ENCODE assay signal across 8 mouse cellular contexts in the genomic region with DNA sequence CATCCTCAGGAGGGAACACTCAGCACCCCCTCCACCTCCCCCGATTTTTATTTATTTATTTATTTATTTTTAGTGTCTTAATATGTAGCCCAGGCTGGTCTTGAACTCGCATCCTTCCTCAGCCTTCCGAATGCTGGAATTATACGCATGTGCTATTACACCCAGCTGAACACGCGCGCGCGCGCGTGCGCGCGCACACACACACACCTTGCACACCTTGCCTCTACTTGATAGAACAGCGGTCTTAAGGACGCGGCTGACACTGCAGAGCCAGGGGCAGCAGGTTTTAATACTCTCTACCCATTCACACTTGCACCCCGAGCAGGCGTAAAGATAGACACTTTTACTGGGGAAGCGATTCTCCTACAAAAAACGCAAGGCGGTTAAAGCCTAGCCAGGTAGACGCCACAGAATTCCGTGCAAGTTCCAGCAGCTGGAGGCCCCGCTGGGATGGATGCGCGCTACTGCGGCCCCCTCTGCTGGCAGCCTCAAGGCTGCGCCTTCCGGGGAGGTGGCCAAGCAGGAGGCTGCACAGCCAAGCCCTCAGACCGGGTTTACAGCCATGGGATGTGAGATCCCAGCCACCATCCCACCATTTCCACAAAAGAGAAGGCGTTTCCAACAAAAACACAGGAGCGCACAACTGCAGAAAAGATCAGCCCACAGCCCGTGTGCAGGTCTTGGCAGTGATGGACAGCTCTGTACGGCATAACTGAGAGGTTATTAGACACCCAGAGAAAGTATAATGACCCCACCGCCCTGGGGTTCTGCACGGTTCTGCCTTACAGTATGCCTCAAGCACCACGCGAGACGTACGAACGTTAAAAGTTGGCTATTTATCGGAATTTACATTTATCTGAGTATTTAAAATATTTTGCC.
DNase-seq lines count a peak whose midpoint lies in the region; ATAC-seq lines count a peak whose summit lies in the region.

No protein-coding gene starts in this region.

- peak; percentile 66; the same call in 1 of the 2 replicates for ATAC-seq in forebrain, embryonic 11.5 days (replicated peaks; ENCODE audit: low FRiP score)

- H3K4me2 ChIP-seq in forebrain, embryonic 11.5 days (ENCODE audit: low read depth, low read length, severe bottlenecking): peak overlapping the region; percentile 35; the same call in 1 of the 2 replicates

- peaks cover 4% of the 10 kb centered on the region; the same call in 1 of the 2 replicates for H3K4me1 ChIP-seq in forebrain, embryonic 11.5 days (replicated peaks; ENCODE audit: control insufficient read depth, insufficient read depth, low read length)

- H3K27me3 ChIP-seq in forebrain, embryonic 11.5 days (ENCODE audit: control insufficient read depth, insufficient read depth, low read length): peaks cover 6% of the 10 kb centered on the region

- no peak overlapping the region for H3K4me3 ChIP-seq in forebrain, embryonic 11.5 days (ENCODE audit: low read depth, low read length)

- intact Hi-C loops in heart, postnatal 36 days (cut with DNase I): loop anchor here (2.0 kb wide), 1 partner anchor 348 kb away; no protein-coding TSS in a partner anchor

- H3K9ac ChIP-seq in forebrain, embryonic 11.5 days (ENCODE audit: low read length): no peak overlapping the region

- H3K36me3 ChIP-seq in forebrain, embryonic 11.5 days (ENCODE audit: control insufficient read depth, insufficient read depth, low read length): no peaks in the 10 kb centered on the region

- no peaks in the 10 kb centered on the region for H3K9me3 ChIP-seq in forebrain, embryonic 11.5 days (ENCODE audit: control insufficient read depth, low read length)

- 18% methylated on average over 43 of the region's 43 CpGs for WGBS in forebrain, embryonic 11.5 days

- H3K27ac ChIP-seq in forebrain, embryonic 11.5 days (ENCODE audit: low read depth, low read length): no peak overlapping the region

- peak; percentile 37 to 54 for DNase-seq in left cerebral cortex, adult 18-20 months (ENCODE audit: low spot score in 2 of 2)
- DNase-seq in left cerebral cortex, adult 11 months (ENCODE audit: low spot score): no peak
- DNase-seq in forebrain, embryonic 11.5 days (ENCODE audit: low spot score): peak; percentile 87
- peak; percentile 43 to 53 for DNase-seq in heart, postnatal 36 days
- peak; percentile 73 to 80 for DNase-seq in layer of hippocampus, postnatal 10 days (ENCODE audit: low spot score in 2 of 2)
- DNase-seq in lung, postnatal 25 days (ENCODE audit: low spot score): peak; percentile 60
- peak; percentile 69 for DNase-seq in right cerebral cortex, postnatal 25 days
- DNase-seq in cerebellum, adult 8-10 months: no peak

Comparison
In these comparisons a context has a peak if more than half of its experiments do, and no peak if none do; other contexts are left out.
1. DNase-seq: peak in left cerebral cortex, adult 18-20 months (2 of 2), forebrain, embryonic 11.5 days (single experiment), heart, postnatal 36 days (2 of 2), layer of hippocampus, postnatal 10 days (2 of 2), lung, postnatal 25 days (single experiment) and right cerebral cortex, postnatal 25 days (single experiment); none in left cerebral cortex, adult 11 months (single experiment) and cerebellum, adult 8-10 months (single experiment).